Mouse (Mus musculus) mesoderm, embryonic 11.5 days (tissue): Measurements from ENCODE around the gene Ppp1r12b.

ENCODE experiments used
- DNase-seq: peaks from one replicate; pipeline ENCODE4 v3.0.0-alpha.2; 2012; ENCODE audit warnings: low read depth, low spot score

The Ppp1r12b gene

DNA sequence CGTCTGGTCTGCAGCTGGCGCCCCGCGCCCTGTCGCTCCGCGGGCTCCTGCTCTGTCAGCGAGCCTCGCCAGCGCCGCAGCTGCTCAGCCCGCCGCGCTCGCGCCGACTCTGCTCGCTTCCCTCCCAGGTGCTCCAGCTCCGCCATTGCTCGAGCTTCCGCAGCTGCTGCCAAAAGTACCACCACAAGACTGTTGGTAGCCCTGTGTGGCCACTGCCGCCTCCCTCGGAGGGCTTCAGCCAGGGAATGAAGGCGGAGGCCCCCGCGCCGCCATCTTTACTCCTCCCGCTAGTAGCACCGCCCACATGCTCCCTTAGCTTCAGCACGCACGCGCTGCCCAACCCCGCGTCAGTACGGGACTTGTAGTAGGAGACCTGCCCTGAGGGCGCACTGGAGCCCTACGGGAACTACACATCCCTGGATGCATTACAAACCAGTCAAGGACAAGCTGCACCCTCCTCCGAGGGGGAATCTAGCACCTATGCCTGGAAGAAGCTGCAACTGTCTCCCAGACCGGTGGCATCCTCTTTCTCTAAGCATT lies at the start of gene Ppp1r12b:
Ppp1r12b (minus strand) TSS at position 306 of the 540 bp plus-strand sequence.
- DNase-seq = peak; percentile 96

DNA sequence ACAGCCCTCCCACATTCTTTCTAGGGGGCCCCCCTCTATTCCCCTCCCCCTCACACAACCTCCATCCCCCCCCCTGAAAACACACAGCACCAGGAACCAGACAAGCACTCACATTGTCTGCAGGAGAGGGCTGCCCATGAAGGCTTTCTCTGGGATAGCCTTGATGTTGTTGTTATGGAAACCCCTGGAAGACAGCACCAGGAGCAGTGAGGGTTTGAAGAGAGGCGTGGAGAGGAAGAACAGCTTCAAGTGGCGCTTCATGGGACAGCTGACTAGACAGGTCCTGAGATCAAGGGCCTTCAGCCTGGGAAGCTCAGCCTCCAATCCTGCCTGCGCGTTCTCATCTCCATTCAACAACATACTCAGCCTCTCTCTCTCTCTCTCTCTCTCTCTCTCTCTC lies 47.6 kb upstream of the Ppp1r12b start:
- no peak for DNase-seq

DNA sequence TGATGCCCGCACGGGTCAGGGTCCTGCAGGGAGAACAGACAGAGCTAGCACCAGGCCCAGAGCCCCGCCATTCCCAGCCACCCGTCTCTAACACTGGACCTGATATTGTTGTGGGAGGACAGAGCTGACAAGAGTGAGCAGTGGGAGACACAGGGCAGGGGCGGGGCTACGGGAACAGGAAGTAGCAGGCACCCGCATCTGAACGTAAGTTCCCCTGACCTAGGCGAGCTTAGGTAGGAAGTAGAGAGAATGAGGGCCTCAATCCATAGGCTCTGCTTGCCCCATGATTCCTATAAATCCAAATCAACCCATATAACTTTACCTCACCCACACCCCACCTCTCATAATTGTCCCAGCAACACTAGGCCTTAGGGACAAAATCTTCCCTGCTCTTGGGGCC lies 44.8 kb upstream of the Ppp1r12b start:
- DNase-seq = no peak

DNA sequence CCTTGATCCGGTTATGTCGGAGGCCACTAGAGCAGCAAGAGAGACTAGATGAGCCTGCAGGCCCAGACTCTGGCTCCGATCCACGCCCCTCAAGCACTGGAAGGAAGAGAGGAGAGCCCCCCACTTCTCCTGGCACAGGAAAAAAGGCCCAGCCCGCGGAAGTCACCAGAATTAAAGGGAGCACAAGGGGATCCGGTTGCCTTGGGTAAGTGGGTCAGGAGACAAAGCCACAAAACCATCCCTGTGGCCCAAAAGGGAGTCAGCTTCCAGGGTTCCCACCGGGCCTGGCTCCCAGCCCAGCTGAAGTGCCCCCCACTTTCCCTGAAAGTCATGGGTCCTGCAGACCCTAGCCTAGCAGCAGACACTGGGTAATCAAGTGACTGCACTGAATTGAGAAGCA lies 42.5 kb upstream of the Ppp1r12b start:
- DNase-seq = no peak

DNA sequence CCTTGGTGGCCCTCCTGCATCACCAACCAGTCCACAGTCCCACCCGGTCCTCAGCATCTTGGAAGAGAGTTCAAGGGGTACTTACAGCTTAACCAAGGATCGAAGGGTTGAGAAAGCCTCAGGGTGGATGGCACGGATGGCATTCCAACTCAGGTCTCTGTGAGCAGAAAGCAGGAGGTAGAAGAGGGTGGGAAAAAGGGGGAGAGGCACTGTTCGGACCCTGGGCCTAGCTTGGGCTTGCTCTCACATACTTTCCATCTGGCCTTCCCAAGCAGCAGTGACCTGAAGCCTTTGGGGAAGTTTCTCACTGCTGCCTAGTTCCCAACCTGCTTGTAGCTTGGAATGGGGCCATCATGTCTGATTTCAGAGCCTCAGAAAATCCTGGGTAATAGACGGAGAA lies 41.8 kb upstream of the Ppp1r12b start:
- no peak for DNase-seq

DNA sequence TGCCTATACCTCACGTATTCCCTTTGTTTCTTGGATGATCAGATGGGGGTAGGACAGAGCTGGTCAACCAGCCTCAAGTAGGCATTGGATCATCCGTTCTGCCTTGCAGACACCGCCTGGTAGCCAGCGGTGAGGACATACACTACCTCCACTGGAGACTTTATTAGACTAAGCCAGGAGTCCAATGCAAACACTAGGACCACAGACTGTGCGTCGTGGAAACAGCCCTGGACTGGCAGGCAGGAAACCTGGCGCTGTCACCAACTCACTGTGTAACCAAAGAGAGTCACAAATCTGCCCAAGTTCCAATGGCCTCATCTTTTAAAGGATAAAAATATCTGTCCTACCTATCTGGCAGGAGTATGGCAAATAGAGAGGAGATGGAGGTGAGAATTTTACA lies 40.7 kb upstream of the Ppp1r12b start:
- no peak for DNase-seq

DNA sequence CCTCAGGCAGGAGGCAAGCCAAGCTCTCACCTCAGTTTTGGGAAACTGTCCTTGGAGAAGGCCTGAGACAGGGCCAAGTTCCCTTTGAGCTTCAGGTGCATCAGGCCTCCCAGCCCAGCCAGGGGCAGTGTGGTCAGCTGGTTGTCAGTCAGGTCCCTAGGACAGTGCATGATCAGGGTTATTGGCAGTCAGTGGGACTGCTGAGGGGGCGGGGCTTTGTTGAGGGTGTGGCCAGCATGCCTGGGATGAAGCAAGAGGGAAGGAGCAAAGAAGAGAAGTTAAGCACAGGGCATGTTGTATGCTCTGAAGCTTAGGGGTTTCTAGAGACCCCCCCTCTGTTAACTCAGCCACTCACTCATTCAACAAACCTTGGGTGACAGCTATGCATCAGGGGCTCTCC lies 40.2 kb upstream of the Ppp1r12b start:
- DNase-seq = no peak

DNA sequence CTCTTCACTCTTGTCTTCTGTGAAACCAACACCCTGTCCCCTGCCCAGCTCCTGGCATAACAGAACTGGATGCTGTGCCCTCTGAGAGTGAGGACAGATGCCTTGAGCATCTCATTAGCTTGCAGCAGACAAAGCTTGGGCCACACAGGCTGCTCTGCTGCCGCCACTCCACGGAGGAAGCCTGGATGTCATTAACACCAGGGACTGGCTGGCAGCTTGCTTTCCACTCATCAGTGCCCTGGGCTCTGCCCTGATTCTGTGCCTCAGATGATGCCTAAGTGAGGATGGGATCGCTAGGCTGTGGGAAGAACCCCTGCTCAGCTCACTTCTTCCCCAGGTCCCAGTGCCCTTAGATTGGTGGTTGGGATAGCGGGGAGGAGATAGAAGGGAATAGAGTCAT lies 39.7 kb upstream of the Ppp1r12b start:
- DNase-seq = no peak

DNA sequence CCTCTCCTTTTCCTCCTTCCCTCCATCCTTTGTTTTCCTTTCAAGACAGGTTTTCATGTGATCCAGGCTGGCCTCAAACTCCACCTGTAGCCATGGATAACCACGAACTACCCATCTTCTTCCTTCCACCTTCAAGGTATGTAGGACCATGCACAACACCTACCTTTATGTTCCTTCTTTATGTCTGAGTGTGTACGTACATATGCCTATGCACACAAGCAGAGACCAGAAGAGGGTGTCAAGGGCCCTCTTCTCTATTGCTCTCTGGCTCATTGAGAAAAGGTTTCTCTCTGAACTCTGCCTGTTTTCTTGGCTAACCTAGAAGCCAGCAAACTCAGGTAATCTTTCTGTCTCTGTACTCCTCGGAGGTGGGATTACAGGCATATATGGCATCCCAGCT lies 39.0 kb upstream of the Ppp1r12b start:
- no peak for DNase-seq

DNA sequence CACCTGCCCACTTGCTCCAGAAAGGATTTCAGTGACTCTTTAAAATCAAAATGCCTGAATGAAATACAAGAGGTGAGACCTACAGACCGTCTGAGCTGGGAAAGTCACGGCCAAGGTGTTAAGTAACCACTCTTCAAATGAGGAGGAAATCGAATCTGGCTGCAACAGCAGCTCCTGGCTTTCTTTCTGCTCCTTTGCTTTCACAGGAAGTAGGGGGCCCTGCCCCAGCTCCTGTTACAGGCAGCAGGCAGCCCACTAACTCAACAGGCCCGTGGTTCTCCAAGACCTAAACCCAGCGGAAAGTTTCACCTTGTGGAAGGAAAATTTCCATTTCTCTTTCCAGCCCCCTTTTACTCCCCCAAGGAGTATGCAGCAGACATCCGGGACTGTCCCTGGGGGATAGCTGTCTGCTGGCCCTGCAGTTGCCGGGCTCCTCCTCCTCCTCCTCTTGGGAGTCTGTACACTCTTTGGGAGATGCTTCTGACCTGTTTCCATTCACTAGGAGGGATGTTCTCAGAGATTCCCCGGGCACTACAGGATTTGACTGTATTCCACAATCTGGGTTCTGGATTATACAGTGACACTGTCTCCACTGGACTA lies 36.4 kb upstream of the Ppp1r12b start:
- DNase-seq = no peak

DNA sequence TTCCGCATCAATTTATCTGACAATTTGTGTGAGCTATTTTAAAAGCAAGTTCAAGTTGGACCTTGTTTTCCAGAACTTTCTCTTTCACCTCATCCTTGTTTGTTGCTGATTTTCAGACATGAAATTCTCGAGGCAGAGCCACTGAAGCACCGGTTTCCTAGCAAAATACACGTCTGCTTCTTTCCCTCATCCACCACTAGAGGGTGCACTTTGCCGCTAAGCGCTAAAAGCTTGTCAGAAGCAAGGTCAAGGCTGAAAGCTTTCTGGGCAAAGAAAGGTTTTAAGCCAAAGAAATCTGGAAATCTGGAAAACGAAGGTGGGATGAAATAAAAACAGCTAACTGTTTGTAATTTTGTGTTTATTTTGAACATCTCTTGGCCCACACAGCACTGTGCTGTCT lies 33.6 kb upstream of the Ppp1r12b start:
- peak; percentile 91 for DNase-seq

DNA sequence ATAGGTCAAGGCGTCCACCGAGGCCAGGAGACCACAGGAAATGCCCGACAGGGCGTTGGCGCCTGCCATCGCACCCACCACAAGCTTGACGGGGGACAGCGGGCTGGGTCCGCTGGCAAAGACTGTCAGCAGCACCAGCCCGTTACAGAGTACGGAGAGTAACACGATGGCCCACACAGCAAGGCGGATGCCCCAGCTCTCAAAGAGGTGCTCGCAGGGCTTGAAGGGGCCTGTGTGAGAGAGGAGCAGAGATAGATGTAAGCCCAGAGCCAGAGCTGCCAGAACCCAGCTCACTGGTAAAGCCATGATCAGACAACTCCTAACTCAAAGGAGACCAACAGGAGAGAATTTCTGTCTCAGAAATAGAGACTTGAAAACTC lies 32.2 kb upstream of the Ppp1r12b start:
- DNase-seq = no peak

DNA sequence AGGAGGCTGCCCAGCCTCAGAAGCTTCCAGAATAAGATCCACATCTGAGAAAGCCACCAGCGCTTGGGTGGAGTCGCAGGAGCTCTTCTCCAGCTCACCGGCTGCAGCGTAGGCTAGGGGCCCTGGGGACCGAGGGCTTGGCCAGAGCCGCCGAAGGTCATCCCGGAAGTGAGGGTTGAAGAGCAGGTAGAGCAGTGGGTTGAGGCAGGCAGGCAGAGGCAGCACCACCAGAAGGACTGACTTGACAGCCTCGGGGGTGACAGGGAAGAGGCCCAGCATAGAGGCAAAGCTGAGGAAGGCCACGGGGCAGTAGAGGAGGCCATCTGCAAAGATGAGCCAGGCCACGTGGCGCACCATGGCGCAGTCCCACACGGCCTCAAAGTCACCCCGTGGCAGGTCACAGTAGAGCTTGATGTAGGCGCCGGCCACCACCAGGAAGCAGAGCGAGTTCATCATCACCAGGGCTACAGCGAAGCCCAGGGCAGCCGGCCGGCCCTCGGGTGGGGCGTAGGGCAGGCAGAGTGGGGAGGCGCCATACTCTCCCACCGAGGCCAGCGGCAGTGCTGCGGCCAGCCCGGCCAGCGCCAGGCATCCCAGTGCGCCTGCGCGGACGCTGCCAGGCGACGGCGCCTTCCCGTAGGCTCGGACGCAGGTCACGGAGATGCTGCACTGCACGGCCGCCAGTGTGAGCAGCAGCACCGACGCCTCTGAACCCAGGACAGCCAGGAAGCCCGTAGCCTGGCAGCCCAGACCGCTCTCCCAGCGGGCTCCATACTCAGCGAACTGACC lies 31.6 kb upstream of the Ppp1r12b start:
- peak; percentile 81 for DNase-seq

DNA sequence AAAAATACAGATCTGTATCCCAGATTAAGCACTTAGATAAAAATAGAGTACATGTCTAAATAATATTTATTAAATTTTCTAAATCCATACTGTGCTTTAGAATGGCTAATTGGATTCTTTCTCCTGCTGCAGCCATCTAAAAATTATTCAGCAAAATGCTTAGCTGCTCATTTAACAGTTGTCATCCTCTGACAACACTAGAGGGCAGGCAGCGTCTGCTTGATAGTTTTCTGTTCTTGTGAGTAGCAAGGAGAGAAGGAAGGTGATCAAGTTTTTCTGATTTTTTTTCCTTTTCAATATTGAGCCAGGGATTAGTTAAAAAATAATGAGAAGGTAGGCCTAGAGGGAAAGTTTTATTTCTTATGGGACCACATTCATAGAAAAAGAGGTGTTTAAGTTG lies 17.2 kb upstream of the Ppp1r12b start:
- no peak for DNase-seq

DNA sequence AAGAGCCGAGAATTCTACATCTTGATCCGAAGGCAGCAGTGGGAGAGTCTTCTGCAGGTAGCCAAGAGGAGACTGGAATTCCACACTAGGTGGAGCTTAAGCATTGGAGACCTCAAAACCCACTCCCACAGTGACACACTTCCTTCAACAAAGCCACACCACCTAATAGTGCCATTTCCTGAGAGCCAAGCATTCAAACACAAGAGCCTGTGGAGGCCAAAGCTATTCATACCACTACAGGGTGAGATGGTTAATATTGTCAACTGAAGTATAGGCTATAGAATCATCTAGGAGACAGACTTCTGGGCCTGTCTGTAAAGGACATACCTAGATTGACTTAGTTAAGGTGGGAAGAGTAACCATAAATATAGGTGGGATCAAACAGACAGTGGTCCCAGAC lies 9.7 kb upstream of the Ppp1r12b start:
- no peak for DNase-seq

DNA sequence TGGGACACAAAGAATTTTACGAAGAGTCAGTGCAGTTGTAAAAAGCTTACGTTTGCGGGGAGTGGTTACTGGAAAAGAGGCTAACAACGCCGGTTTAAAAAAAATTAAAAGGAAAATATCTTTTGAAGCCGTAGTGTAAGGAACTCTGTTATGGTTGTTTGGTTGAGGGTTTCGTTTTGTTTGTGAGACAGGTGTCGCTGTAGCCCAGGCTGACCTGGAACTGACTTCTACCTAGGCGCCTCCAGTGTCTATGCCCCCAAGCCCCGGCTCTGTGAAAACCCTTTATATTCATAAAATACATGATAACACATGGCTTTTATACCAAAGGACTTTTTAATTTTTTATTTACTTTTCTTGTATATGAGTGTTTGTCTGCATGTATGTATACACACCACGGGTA lies 7.1 kb upstream of the Ppp1r12b start:
- DNase-seq = no peak

DNA sequence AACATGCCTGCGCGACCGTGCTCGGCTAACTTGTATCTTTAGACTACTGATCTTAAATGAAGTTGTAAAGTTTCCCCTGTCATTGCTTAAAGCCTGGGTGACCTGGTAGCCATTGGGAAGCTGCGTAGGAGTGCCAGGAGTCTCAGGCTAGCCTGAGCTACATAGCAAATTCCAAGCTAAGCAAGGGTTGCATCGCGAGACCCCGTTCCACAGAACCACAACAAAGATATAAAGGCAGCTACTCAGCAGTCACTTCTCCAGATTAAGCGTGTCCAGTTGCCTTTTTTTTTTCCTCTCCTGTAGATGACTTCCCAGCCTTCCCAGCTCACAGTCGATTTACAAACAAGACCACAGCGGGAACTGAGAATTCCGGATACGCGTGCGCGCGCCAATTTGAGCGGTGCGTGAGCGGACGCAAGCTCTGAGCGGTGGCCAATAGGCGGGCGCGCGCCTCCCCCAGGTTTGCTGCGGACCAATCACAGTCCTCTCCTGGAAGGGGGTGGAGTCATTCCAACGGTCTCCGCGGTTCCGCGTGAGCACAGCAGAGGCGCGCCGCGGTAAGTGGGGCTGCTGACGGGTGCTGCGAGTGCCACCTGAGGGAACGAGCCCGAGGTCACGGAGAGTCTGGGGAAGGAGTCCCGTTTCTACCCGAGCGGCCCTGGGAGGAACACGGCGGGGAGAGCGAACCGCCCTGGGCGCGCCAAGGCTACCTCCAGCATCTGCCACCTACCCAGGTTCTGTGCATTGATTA lies 6.5 kb upstream of the Ppp1r12b start, which contains the start of gene Ube2t:
Ube2t (plus strand) TSS at position 513 of the 751 bp plus-strand sequence.
- DNase-seq = peak; percentile 96

DNA sequence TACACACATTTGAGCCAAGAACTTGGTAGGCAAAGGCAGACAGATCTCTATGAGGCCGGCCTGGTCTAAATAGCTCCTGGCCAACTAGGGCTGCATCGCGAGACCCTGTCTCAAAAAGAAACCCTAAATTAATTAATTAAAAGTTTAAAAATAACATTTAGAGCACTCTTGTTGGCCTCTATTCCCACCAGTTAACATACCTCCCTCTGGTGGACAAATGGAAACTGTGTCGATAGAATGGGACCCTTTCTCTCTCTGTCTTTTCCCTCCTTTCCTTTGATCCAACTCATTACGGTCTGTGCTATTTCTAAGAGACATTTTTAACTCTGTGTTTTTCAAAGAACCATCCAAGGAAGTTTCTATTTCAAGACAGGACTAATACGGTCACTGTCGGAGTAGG lies 4.9 kb upstream of the Ppp1r12b start:
- DNase-seq = no peak

DNA sequence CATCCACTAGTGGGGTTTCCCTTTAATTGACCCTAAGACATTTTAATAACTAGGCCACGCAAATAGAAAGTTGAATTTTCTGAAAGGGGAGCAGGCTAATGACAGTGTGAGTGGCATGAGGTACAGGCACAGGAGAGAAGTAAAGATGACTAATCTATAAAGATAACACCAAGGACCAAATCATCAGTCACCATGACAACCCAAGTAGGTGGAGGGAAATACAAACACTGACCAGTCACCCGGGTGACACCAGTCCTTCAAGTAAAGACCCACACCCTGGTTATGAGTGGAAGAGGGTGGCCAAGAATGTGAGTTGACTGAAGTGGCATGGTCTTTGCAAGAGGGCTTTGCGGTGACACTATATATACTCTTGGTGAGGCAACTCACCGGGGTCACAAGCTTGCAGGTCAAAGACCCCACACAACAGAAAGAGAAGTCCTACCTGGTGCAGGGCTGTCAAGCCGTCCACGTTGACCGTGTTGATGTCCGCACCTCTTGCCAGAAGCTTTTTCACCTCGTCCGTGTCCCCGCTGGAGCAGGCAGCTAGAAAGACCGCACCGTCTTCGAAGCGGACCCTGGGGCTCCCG lies 599 bp downstream of the Ppp1r12b start:
- DNase-seq = peak; percentile 22

DNA sequence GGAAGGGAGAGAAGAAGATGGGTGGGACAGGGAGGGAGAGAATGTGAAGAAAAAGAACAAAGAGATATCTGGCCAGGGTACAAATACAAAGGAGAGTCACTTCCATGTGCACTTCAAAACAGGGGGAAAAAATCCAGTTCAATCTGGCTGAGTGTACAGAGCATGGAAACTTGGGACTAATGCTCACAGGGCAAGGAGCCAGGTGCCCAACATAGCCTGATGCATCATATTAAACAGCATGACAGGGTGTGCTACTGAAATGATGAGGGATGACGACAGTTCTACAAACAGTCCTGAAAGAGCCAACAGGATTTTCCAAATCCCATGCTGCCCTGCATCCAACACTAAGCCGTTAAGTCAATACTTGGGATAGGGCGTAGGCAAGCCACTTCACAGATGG lies 5.8 kb downstream of the Ppp1r12b start:
- DNase-seq = no peak

DNA sequence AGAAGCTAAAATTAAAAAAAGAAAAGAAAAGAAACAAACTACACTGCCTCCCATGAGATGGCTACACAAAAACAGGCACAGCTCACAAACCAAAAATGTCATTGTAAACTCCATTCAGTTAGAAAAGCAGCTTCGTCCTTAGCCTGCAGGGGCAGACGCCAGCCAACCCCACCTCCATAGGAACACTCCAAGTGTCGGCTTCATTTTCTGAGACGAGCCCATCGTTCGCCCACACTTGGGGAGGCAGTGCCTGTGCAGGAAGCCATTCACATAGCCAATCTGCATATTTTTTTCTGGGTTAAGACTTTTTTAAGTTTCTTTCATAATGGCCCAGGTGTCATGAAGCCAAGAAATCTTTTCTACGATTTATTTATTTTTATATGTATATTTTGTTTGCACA lies 8.2 kb downstream of the Ppp1r12b start:
- no peak for DNase-seq

DNA sequence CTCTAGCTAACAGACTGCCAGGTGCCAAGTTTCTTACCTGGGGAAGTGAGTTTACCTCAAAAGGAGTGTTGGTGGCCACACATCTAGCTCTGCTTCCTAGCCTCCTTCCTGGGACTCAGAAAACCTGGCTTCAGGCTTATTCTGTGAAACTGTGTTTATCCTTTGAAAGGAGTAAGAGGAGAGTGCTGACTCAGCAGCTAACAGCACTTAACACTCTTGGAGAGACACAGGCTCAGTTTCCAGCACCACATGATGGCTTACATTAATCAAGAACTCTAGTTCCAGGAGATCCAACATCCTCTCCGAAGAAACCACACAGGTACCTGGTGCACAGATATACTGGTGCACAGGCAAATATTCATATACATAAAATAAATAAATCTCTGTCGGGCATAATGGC lies 12.8 kb downstream of the Ppp1r12b start:
- no peak for DNase-seq
